Mouse (Mus musculus) ES-Bruce4 (cell line): ENCODE data around the gene Top3b.

Source experiments
- EP300 ChIP-seq: IDR thresholded peaks from 2 replicates; pipeline ENCODE4 v1.6.1; 2011; ENCODE audit warnings: low read depth, low read length; ENCODE audit not compliant: insufficient read depth
- POLR2A ChIP-seq: IDR thresholded peaks from one replicate; pipeline ENCODE4 v1.8.1; 2011; ENCODE audit warnings: low read length; ENCODE audit not compliant: insufficient read depth

DNA sequence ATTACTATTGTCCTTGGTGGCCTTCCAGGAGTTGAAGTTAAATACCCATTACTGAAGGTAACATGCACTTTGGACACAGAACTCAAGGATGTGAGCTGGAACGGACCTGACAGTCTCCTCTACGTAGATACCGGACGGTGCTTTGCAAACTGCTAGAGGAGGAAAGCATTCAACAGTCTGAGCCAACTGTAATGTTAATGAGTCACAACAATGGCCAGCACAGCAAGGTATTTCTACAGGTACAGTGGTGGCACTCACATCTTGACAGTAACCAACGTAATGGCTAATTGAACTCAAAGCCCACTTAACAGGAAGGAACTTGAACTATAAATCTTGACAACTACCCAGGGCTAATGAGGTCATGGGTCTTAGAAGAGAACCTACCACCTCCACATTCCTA lies 45.1 kb upstream of the Top3b start:
- TF ChIP-seq POLR2A = no peak
- 0 out of 2 replicates have a peak, but pooled peaks have one; percentile 48 for TF ChIP-seq EP300
